In genomic region chr3:107062771-107063170, GRCm38 (mm10) we compare ENCODE assay signal across 14 mouse cellular contexts. TPM values are rescaled to one million over a fixed set of nuclear protein-coding genes. Genes with fewer than 3 reads are reported as not detected.
DNase-seq lines count a peak whose midpoint lies in the region; ATAC-seq lines count a peak whose summit lies in the region.
"Had no signal": no experiment of that assay in that cellular context is flagged by ENCODE, and none has a peak within 500 bp of the region (broad histone marks: within the 10 kb centered on the region; RNA-seq: fewer than 3 reads in every experiment).

No protein-coding gene starts in this region.

- H3K27me3 ChIP-seq in liver, embryonic 12.5 days (replicated peaks): no peaks in the 10 kb centered on the region
- H3K27me3 ChIP-seq: heart, embryonic 15.5 days; lung, embryonic 15.5 days had no signal

- H3K4me3 ChIP-seq in liver, embryonic 12.5 days: no peak overlapping the region
- H3K4me3 ChIP-seq: heart, embryonic 15.5 days; lung, embryonic 15.5 days had no signal

- H3K36me3 ChIP-seq in liver, embryonic 12.5 days: no peaks in the 10 kb centered on the region
- H3K36me3 ChIP-seq: heart, embryonic 15.5 days; lung, embryonic 15.5 days had no signal

- H3K27ac ChIP-seq in liver, embryonic 12.5 days: no peak overlapping the region
- H3K27ac ChIP-seq: heart, embryonic 15.5 days; lung, embryonic 15.5 days had no signal

- no peaks in the 10 kb centered on the region for H3K9me3 ChIP-seq in liver, embryonic 12.5 days (replicated peaks)
- H3K9me3 ChIP-seq: heart, embryonic 15.5 days; lung, embryonic 15.5 days had no signal

- no peak overlapping the region for H3K9ac ChIP-seq in liver, embryonic 12.5 days
- H3K9ac ChIP-seq: heart, embryonic 15.5 days; lung, embryonic 15.5 days had no signal

- no peak for ATAC-seq in liver, embryonic 12.5 days
- ATAC-seq: midbrain, embryonic 16.5 days had no signal

- H3K4me2 ChIP-seq in liver, embryonic 12.5 days: no peak overlapping the region
- H3K4me2 ChIP-seq: heart, embryonic 15.5 days; lung, embryonic 15.5 days had no signal

- 33% methylated on average over 1 of the region's 1 CpGs for WGBS in liver, embryonic 12.5 days (ENCODE audit: insufficient replicate concordance)

- intact Hi-C loops in heart, postnatal 25 days (cut with DNase I): no loop called here

- H3K4me1 ChIP-seq in liver, embryonic 12.5 days: no peaks in the 10 kb centered on the region
- H3K4me1 ChIP-seq: heart, embryonic 15.5 days; lung, embryonic 15.5 days had no signal

- peak; percentile 91 for DNase-seq in heart, adult 11 months
- no peak for DNase-seq in heart, postnatal 25 days (ENCODE audit: low spot score)
- peak; percentile 46 for DNase-seq in lung, postnatal 25 days (ENCODE audit: low spot score)
- no peak for DNase-seq in lung, postnatal 14 days
- peak; percentile 90 for DNase-seq in brain, adult 2 months (ENCODE audit: low read depth, low spot score)
- peak; percentile 70 for DNase-seq in naive thymus-derived CD4-positive, alpha-beta T cell, adult 2 months (ENCODE audit: low read depth)
- DNase-seq in right cerebral cortex, postnatal 25 days: no peak
- DNase-seq: cerebellum, adult 11 months; kidney, postnatal 4 days; liver had no signal

RNA-seq across cellular contexts. Expression of gene Kcna3, which starts 26.8 kb away (rescaled TPM):
- under 1 TPM; 0.36 to 0.47 TPM for total RNA-seq in heart, postnatal 25 days (2021)
- 4.4 and 5.3 TPM in 2 replicates for polyA plus RNA-seq in liver, embryonic 12.5 days (2016; fragmentation: Nextera tagmentation; extraction: Ambion mirVana)

RNA-seq across cellular contexts. Expression of gene Kcna2, which starts 38.2 kb away (rescaled TPM):
- 1 to 10 TPM; 1.4 to 2.0 TPM for total RNA-seq in heart, postnatal 25 days (2021)
- 0.05 TPM in 1 of 2 replicates, not detected in the other for polyA plus RNA-seq in liver, embryonic 12.5 days (2016; fragmentation: Nextera tagmentation; extraction: Ambion mirVana)

Comparison
In these comparisons a context has a peak if more than half of its experiments do, and no peak if none do; other contexts are left out.
1. DNase-seq: peak in heart, adult 11 months (single experiment), lung, postnatal 25 days (single experiment), brain, adult 2 months (single experiment) and naive thymus-derived CD4-positive, alpha-beta T cell, adult 2 months (single experiment); none in heart, postnatal 25 days (single experiment), lung, postnatal 14 days (single experiment) and right cerebral cortex, postnatal 25 days (single experiment).